Mouse (Mus musculus) MEL (cell line): ENCODE measurements around the gene Ppm1e. TPM values are rescaled to one million over a fixed set of nuclear protein-coding genes. Genes with fewer than 3 reads are reported as not detected.

Source experiments
- DNase-seq: peaks from one replicate; pipeline ENCODE4 v3.0.0; 2011; ENCODE audit warnings: low read depth, low spot score
- H3K27ac ChIP-seq: 2 replicates; pipeline ENCODE4 v1.5.1; 2012; ENCODE audit warnings: low read depth, mild to moderate bottlenecking, control low read depth, low read length, moderate library complexity; ENCODE audit not compliant: control insufficient read depth
- H3K27me3 ChIP-seq, 2 experiments: fragments of 150-350 bp in 1 of 2; sonication (generic) in 1 of 2; 2 replicates each; pipeline ENCODE4 v1.6.1; 2012; ENCODE audit warnings: low read length in 2 of 2, mild to moderate bottlenecking in 2 of 2, improper control_type of control experiment in 1 of 2, moderate library complexity in 1 of 2; ENCODE audit not compliant: insufficient read depth in 2 of 2, control insufficient read depth in 1 of 2
- H3K36me3 ChIP-seq, 2 experiments: 2 replicates each; pipeline ENCODE4 v1.6.1; 2012 to 2014; ENCODE audit warnings: low read length in 2 of 2, improper control_type of control experiment in 1 of 2, inconsistent platforms in 1 of 2, mild to moderate bottlenecking in 1 of 2; ENCODE audit not compliant: insufficient read depth in 2 of 2, control insufficient read depth in 1 of 2
- H3K4me1 ChIP-seq, 2 experiments: fragments of 150-350 bp in 1 of 2; sonication (generic) in 1 of 2; 2 replicates each; pipeline ENCODE4 v1.6.1; 2012; ENCODE audit warnings: low read length in 2 of 2, improper control_type of control experiment in 1 of 2, mild to moderate bottlenecking in 1 of 2; ENCODE audit not compliant: insufficient read depth in 2 of 2, control insufficient read depth in 1 of 2
- H3K4me3 ChIP-seq, 2 experiments: fragments of 150-350 bp in 1 of 2; sonication (generic) in 1 of 2; 2 replicates each; pipeline ENCODE4 v1.5.1; 2012; ENCODE audit warnings: low read depth in 2 of 2, low read length in 2 of 2, mild to moderate bottlenecking in 2 of 2, moderate library complexity in 2 of 2, control low read depth in 1 of 2, improper control_type of control experiment in 1 of 2; ENCODE audit not compliant: control insufficient read depth in 1 of 2, insufficient read depth in 1 of 2
- H3K79me2 ChIP-seq: 2 replicates; pipeline ENCODE4 v1.6.1; 2012; ENCODE audit warnings: mild to moderate bottlenecking, low read length, moderate library complexity; ENCODE audit not compliant: control insufficient read depth, poor library complexity, insufficient read depth
- H3K9ac ChIP-seq: 2 replicates; pipeline ENCODE4 v1.6.1; 2012; ENCODE audit warnings: low read depth, mild to moderate bottlenecking, control low read depth, low read length, moderate library complexity; ENCODE audit not compliant: control insufficient read depth, poor library complexity, severe bottlenecking
- H3K9me3 ChIP-seq: fragments of 150-350 bp; sonication (generic); replicated peaks from 2 replicates; pipeline ENCODE4 v1.6.1; 2012; ENCODE audit warnings: mild to moderate bottlenecking, low read length, improper control_type of control experiment, moderate library complexity; ENCODE audit not compliant: insufficient read depth
- CHD2 ChIP-seq: IDR thresholded peaks from 2 replicates; pipeline ENCODE4 v1.6.1; 2011; ENCODE audit warnings: low read length, improper control_type of control experiment
- CTCF ChIP-seq, 3 experiments: IDR thresholded peaks in 2 of 3; conservative IDR thresholded peaks in 1 of 3; 2 replicates each; pipeline ENCODE4 v1.5.1; 2011 to 2012; ENCODE audit warnings: low read length in 3 of 3, low read depth in 2 of 3, mild to moderate bottlenecking in 2 of 3, improper control_type of control experiment in 1 of 3, inconsistent platforms in 1 of 3, mixed read lengths in 1 of 3, moderate library complexity in 1 of 3; ENCODE audit not compliant: control insufficient read depth in 1 of 3, insufficient read depth in 1 of 3, poor library complexity in 1 of 3, severe bottlenecking in 1 of 3
- ELF1 ChIP-seq: IDR thresholded peaks from 2 replicates; pipeline ENCODE4 v1.6.1; 2014; ENCODE audit warnings: low read depth, mild to moderate bottlenecking, inconsistent platforms, low read length, improper control_type of control experiment, moderate library complexity
- EP300 ChIP-seq, 2 experiments: IDR thresholded peaks; 2 replicates each; pipeline ENCODE4 v1.6.1; 2011; ENCODE audit warnings: improper control_type of control experiment in 2 of 2, low read length in 2 of 2, low read depth in 1 of 2, mild to moderate bottlenecking in 1 of 2
- ETS1 ChIP-seq: IDR thresholded peaks from 2 replicates; pipeline ENCODE4 v1.6.1; 2012; ENCODE audit warnings: low read depth, mild to moderate bottlenecking, inconsistent platforms, low read length, improper control_type of control experiment, moderate library complexity
- GABPA ChIP-seq: IDR thresholded peaks from 2 replicates; pipeline ENCODE4 v1.6.1; 2012; ENCODE audit warnings: low read depth, mild to moderate bottlenecking, inconsistent platforms, low read length, improper control_type of control experiment, moderate library complexity
- GATA1 ChIP-seq: IDR thresholded peaks from 2 replicates; pipeline ENCODE4 v1.6.1; 2011; ENCODE audit warnings: low read depth, low read length, improper control_type of control experiment
- HCFC1 ChIP-seq: IDR thresholded peaks from 2 replicates; pipeline ENCODE4 v1.6.1; 2012; ENCODE audit warnings: low read depth, mild to moderate bottlenecking, inconsistent platforms, low read length, improper control_type of control experiment, moderate library complexity
- MAFK ChIP-seq: IDR thresholded peaks from 2 replicates; pipeline ENCODE4 v1.6.1; 2011; ENCODE audit warnings: low read depth, mild to moderate bottlenecking, low read length, improper control_type of control experiment, borderline replicate concordance
- MAX ChIP-seq: IDR thresholded peaks from 2 replicates; pipeline ENCODE4 v1.6.1; 2011; ENCODE audit warnings: low read length, improper control_type of control experiment
- MAZ ChIP-seq: IDR thresholded peaks from 2 replicates; pipeline ENCODE4 v1.6.1; 2012; ENCODE audit warnings: low read depth, mild to moderate bottlenecking, inconsistent platforms, low read length, improper control_type of control experiment
- MYB ChIP-seq: IDR thresholded peaks from 2 replicates; pipeline ENCODE4 v1.6.1; 2011; ENCODE audit warnings: mild to moderate bottlenecking, low read depth, low read length, improper control_type of control experiment
- MYC ChIP-seq: IDR thresholded peaks from 2 replicates; pipeline ENCODE4 v1.6.1; 2011; ENCODE audit warnings: low read depth, mild to moderate bottlenecking, low read length, improper control_type of control experiment, moderate library complexity
- POLR2A ChIP-seq, 2 experiments: IDR thresholded peaks; 2 replicates each; pipeline ENCODE4 v1.6.1; 2011 to 2012; ENCODE audit warnings: low read length in 2 of 2, mild to moderate bottlenecking in 2 of 2, control low read depth in 1 of 2, improper control_type of control experiment in 1 of 2, low read depth in 1 of 2, moderate library complexity in 1 of 2; ENCODE audit not compliant: control insufficient read depth in 1 of 2, insufficient read depth in 1 of 2, poor library complexity in 1 of 2
- POLR2AphosphoS2 ChIP-seq: IDR thresholded peaks from 2 replicates; pipeline ENCODE4 v1.6.1; 2011; ENCODE audit warnings: low read length, improper control_type of control experiment
- RAD21 ChIP-seq: IDR thresholded peaks from 2 replicates; pipeline ENCODE4 v1.6.1; 2011; ENCODE audit warnings: mild to moderate bottlenecking, low read depth, low read length, improper control_type of control experiment
- RCOR1 ChIP-seq: IDR thresholded peaks from 2 replicates; pipeline ENCODE4 v1.6.1; 2012; ENCODE audit warnings: low read depth, mild to moderate bottlenecking, inconsistent platforms, low read length, improper control_type of control experiment
- SIN3A ChIP-seq: IDR thresholded peaks from 2 replicates; pipeline ENCODE4 v1.6.1; 2012; ENCODE audit warnings: low read length, improper control_type of control experiment, inconsistent platforms
- SMC3 ChIP-seq: IDR thresholded peaks from 2 replicates; pipeline ENCODE4 v1.6.1; 2011; ENCODE audit warnings: low read depth, low read length, improper control_type of control experiment
- TAL1 ChIP-seq: IDR thresholded peaks from 2 replicates; pipeline ENCODE4 v1.6.1; 2012; ENCODE audit warnings: mild to moderate bottlenecking, inconsistent platforms, low read length, moderate library complexity, mixed read lengths
- TBP ChIP-seq: IDR thresholded peaks from 2 replicates; pipeline ENCODE4 v1.8.0; 2011; ENCODE audit warnings: low read depth, low read length, improper control_type of control experiment
- TCF12 ChIP-seq: IDR thresholded peaks from 2 replicates; pipeline ENCODE4 v1.6.1; 2014; ENCODE audit warnings: low read depth, mild to moderate bottlenecking, inconsistent platforms, low read length, improper control_type of control experiment, moderate library complexity
- UBTF ChIP-seq: IDR thresholded peaks from 2 replicates; pipeline ENCODE4 v1.6.1; 2012; ENCODE audit warnings: low read depth, mild to moderate bottlenecking, inconsistent platforms, low read length, improper control_type of control experiment, moderate library complexity, borderline replicate concordance; ENCODE audit not compliant: insufficient read depth
- USF1 ChIP-seq: IDR thresholded peaks from 2 replicates; pipeline ENCODE4 v1.6.1; 2014; ENCODE audit warnings: low read depth, mild to moderate bottlenecking, inconsistent platforms, low read length, improper control_type of control experiment, moderate library complexity
- USF2 ChIP-seq, 2 experiments: IDR thresholded peaks; 2 replicates each; pipeline ENCODE4 v1.6.1; 2011 to 2012; ENCODE audit warnings: improper control_type of control experiment in 2 of 2, low read length in 2 of 2, borderline replicate concordance in 1 of 2, inconsistent platforms in 1 of 2, low read depth in 1 of 2, mild to moderate bottlenecking in 1 of 2; ENCODE audit not compliant: insufficient read depth in 1 of 2
- ZC3H11A ChIP-seq: IDR thresholded peaks from 2 replicates; pipeline ENCODE4 v1.6.1; 2012; ENCODE audit warnings: low read depth, mild to moderate bottlenecking, inconsistent platforms, low read length, improper control_type of control experiment
- ZMIZ1 ChIP-seq: IDR thresholded peaks from 2 replicates; pipeline ENCODE4 v1.6.1; 2012; ENCODE audit warnings: low read depth, mild to moderate bottlenecking, inconsistent platforms, low read length, improper control_type of control experiment, moderate library complexity
- ZNF384 ChIP-seq: IDR thresholded peaks from 2 replicates; pipeline ENCODE4 v1.6.1; 2012; ENCODE audit warnings: low read depth, mild to moderate bottlenecking, inconsistent platforms, low read length, improper control_type of control experiment
- polyA plus RNA-seq, 2 experiments: library from polyadenylated mRNA; stranded (reverse) in 1 of 2; unstranded in 1 of 2; fragments of >175 nt in 1 of 2; fragments of >200 nt in 1 of 2; gene quantifications; 2 replicates each; pipeline versions ENCODE4 v1.2.1 to v1.2.4; 2012; ENCODE audit warnings: low replicate concordance in 2 of 2, low read depth in 1 of 2; ENCODE audit not compliant: insufficient read length in 2 of 2, insufficient read depth in 1 of 2, missing spikeins in 1 of 2
- total RNA-seq: library from RNA; depleted of rRNA; stranded (reverse); fragments of 300-350 nt; gene quantifications from 2 replicates; pipeline ENCODE4 v1.2.3, GENCODE M21; 2012

The Ppm1e gene
- total and polyA plus RNA-seq, 3 experiments = 1.3 to 2.8 TPM; not detected in 1

GRCm38 (mm10) chr11:87404111-87404853 is 45.5 kb upstream of the Ppm1e start (continued):
- TF ChIP-seq TAL1 (no peak), GATA1 (no peak), ZMIZ1 (peak; percentile 97)

- no peaks in the 10 kb centered on the region for H3K9me3 ChIP-seq
- no peak overlapping the region for H3K27ac ChIP-seq
- no peaks in the 10 kb centered on the region for H3K4me1 ChIP-seq
- no peaks in the 10 kb centered on the region for H3K27me3 ChIP-seq
- no peaks in the 10 kb centered on the region for H3K79me2 ChIP-seq
- TF ChIP-seq MAZ (no peak), ZNF384 (no peak), EP300 (IDR thresholded peaks at IDR 0.05; ENCODE audit: low read depth in 1 of 2, low read length in 2 of 2) (no peak), SIN3A (no peak), GABPA (no peak), TAL1 (no peak), RAD21 (peak; percentile 71), USF2 (IDR thresholded peaks at IDR 0.05; ENCODE audit: borderline replicate concordance in 1 of 2, insufficient read depth in 1 of 2, low read depth in 1 of 2, low read length in 2 of 2) (no peak), ZC3H11A (peak; percentile 55), SMC3 (peak; percentile 67), TBP (no peak), CHD2 (no peak), CTCF (IDR thresholded peaks at IDR 0.05 in 2 of 3, conservative IDR thresholded peaks at IDR 0.05 in 1 of 3; ENCODE audit: control insufficient read depth in 1 of 3, insufficient read depth in 1 of 3, low read depth in 2 of 3, low read length in 3 of 3, poor library complexity in 1 of 3, severe bottlenecking in 1 of 3) (peak; percentile 40 to 65 (median 43)), ELF1 (no peak)
- TF ChIP-seq, all 39 proteins: peak for 4
- Histone ChIP-seq H3K9ac (no peak overlapping the region), H3K4me3 (no peak overlapping the region), H3K36me3 (peaks cover 0 to 2% of the 10 kb centered on the region in 2 experiments; a peak in 1 of 4 replicates)
- peak; percentile 63 for DNase-seq
Measured at GRCm38 (mm10) chr11:87398402-87398801, 39.6 kb upstream of the Ppm1e start.

GRCm38 (mm10) chr11:87393855-87394254 is 35.0 kb upstream of the Ppm1e start:
- DNase-seq = peak; percentile 82
- H3K79me2 ChIP-seq = no peaks in the 10 kb centered on the region
- H3K4me3 ChIP-seq = no peak overlapping the region
- no peak overlapping the region for H3K27ac ChIP-seq
- no peaks in the 10 kb centered on the region for H3K27me3 ChIP-seq
- no peaks in the 10 kb centered on the region for H3K9me3 ChIP-seq
- H3K4me1 ChIP-seq = no peaks in the 10 kb centered on the region
- H3K9ac ChIP-seq = no peak overlapping the region
- no peaks in the 10 kb centered on the region for H3K36me3 ChIP-seq
- TF ChIP-seq USF1 = no peak
- TF ChIP-seq ZC3H11A = peak; percentile 92
- TF ChIP-seq MAFK = no peak
- TF ChIP-seq MYB = no peak
- no peak for TF ChIP-seq UBTF
- TF ChIP-seq POLR2A (IDR thresholded peaks at IDR 0.05; ENCODE audit: control insufficient read depth in 1 of 2, insufficient read depth in 1 of 2, low read depth in 1 of 2, low read length in 2 of 2, poor library complexity in 1 of 2) = no peak
- no peak for TF ChIP-seq TCF12
- TF ChIP-seq RCOR1 = no peak
- TF ChIP-seq CHD2 = no peak
- TF ChIP-seq USF2 (IDR thresholded peaks at IDR 0.05; ENCODE audit: borderline replicate concordance in 1 of 2, insufficient read depth in 1 of 2, low read depth in 1 of 2, low read length in 2 of 2) = no peak
- peak; percentile 94 for TF ChIP-seq SMC3
- TF ChIP-seq MAX = no peak
- 0 out of 2 replicates have a peak, but pooled peaks have one; percentile 28 for TF ChIP-seq MYC
- TF ChIP-seq POLR2AphosphoS2 = no peak
- no peak for TF ChIP-seq ETS1
- TF ChIP-seq RAD21 = peak; percentile 93
- no peak for TF ChIP-seq HCFC1
